Mouse (Mus musculus) limb, embryonic 13.5 days (tissue): ENCODE measurements around the gene Gja1. TPM values are rescaled to one million over a fixed set of nuclear protein-coding genes. Genes with fewer than 3 reads are reported as not detected.
A peak's percentile ranks its signal among the peaks of the same experiment; 100 is the strongest.
"Not testable (repeated sequence)": the region's sequence is repeated elsewhere in the genome, so short reads cannot be mapped to it uniquely, and the experiment has no call there.

Source experiments
- ATAC-seq: fragments of 200-750 bp; cut with Nextera tagmentation; 2 replicates; pipeline ENCODE4 v1.8.0; 2017; ENCODE audit warnings: low read depth, moderate number of reproducible peaks, moderate TSS enrichment; ENCODE audit not compliant: low FRiP score
- H3K27ac ChIP-seq: fragments of 300-500 bp; sonication (generic); 2 replicates; pipeline ENCODE4 v1.5.1; 2015; ENCODE audit warnings: inconsistent platforms, mild to moderate bottlenecking, moderate library complexity
- H3K27me3 ChIP-seq: fragments of 300-500 bp; sonication (generic); 2 replicates; pipeline ENCODE4 v1.6.1; 2015; ENCODE audit warnings: mild to moderate bottlenecking, inconsistent platforms
- H3K36me3 ChIP-seq: fragments of 300-500 bp; sonication (generic); 2 replicates; pipeline ENCODE4 v1.6.1; 2015; ENCODE audit warnings: inconsistent platforms, mild to moderate bottlenecking, moderate library complexity
- H3K4me1 ChIP-seq: fragments of 300-500 bp; sonication (generic); 2 replicates; pipeline ENCODE4 v1.6.1; 2015; ENCODE audit warnings: inconsistent platforms
- H3K4me2 ChIP-seq: fragments of 300-500 bp; sonication (generic); replicated peaks from 2 replicates; pipeline ENCODE4 v1.6.1; 2015; ENCODE audit warnings: inconsistent platforms, mild to moderate bottlenecking, moderate library complexity
- H3K4me3 ChIP-seq: fragments of 300-500 bp; sonication (generic); 2 replicates; pipeline ENCODE4 v1.5.1; 2015; ENCODE audit warnings: moderate library complexity, mild to moderate bottlenecking, inconsistent platforms
- H3K9ac ChIP-seq: fragments of 300-500 bp; sonication (generic); 2 replicates; pipeline ENCODE4 v1.6.1; 2015; ENCODE audit warnings: mild to moderate bottlenecking, inconsistent platforms
- H3K9me3 ChIP-seq: fragments of 300-500 bp; sonication (generic); 2 replicates; pipeline ENCODE4 v1.6.1; 2016; ENCODE audit warnings: inconsistent platforms
- WGBS: fragments of 180-500 bp; shearing (Covaris S2); methylation state at CpG from one replicate; pipeline ENCODE4 v1.1.7; 2015; 5-methylcytosine and 5-hydroxymethylcytosine counted together
- polyA plus RNA-seq: library from polyadenylated mRNA; unstranded; fragments of >200 nt; fragmentation: Nextera tagmentation; extraction: Ambion mirVana; gene quantifications from 2 replicates; pipeline ENCODE4 v1.2.1, GENCODE M21; 2015

Gja1 gene
- polyA plus RNA-seq, 1 experiment from 2014 or later: 241 TPM

DNA sequence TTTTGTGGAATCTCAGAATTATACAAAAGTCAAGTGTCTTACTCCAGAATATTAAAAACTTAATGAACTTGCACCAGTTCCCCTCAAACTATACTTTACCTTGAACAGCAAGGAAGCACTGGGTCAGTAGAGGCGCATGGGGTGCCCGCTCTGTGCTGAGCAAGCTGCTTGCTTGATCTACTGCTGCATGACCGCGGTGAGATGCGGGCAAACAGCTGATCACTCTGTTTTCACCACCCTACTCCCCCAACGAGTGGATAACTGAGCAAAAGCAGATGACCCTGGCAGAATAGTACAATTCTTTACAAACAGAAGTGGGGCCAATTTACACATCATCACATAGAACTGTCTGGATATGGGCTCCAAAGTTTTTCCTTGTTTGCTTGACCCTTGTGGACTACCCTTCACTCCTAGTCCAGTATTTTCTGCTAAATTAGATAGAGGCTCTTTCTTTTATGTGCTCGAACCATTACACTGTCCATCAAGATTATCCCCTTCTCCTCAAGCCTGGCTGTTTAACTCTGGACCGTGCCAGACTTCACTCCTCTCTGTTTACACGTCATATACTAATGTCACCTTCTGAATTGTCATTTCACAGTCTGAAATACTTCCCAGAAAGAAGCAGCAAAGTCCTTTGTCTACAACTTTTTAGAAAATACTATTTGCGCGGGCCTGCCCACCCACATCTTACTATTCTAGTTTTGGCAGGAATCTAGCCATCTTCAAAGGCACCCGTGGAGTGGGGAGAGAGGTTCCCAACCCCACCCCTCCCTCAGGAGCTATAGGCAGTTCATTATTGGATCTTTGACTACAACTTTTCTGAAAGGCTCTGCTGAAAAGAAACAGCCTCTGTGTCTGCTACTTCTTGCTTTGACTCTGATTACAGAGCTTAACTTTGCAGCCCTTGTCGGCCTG lies 8.3 kb downstream of the Gja1 start:
- Histone ChIP-seq H3K4me3 (no peak overlapping the region), H3K36me3 (peaks cover 55% of the 10 kb centered on the region), H3K9ac (no peak overlapping the region), H3K4me2 (no peak overlapping the region), H3K4me1 (peaks cover 19% of the 10 kb centered on the region), H3K9me3 (no peaks in the 10 kb centered on the region), H3K27me3 (no peaks in the 10 kb centered on the region), H3K27ac (no peak overlapping the region)
- no peak for ATAC-seq
- WGBS: 79% methylated on average over 13 of the region's 13 CpGs

- Histone ChIP-seq H3K27me3 (no peaks in the 10 kb centered on the region), H3K27ac (peak overlapping the region; percentile 48; the same call in 1 of the 2 replicates), H3K4me1 (0 out of 2 replicates have a peak, but pooled peaks cover 4% of the 10 kb centered on the region), H3K9ac (no peak overlapping the region), H3K4me3 (no peak overlapping the region), H3K9me3 (no peaks in the 10 kb centered on the region), H3K4me2 (no peak overlapping the region), H3K36me3 (peaks cover 33% of the 10 kb centered on the region)
- 21% methylated on average over 6 of the region's 6 CpGs for WGBS
- ATAC-seq: no peak
These were observed 16.1 kb downstream of the Gja1 start for GRCm38 (mm10) chr10:56393095-56393784.

DNA sequence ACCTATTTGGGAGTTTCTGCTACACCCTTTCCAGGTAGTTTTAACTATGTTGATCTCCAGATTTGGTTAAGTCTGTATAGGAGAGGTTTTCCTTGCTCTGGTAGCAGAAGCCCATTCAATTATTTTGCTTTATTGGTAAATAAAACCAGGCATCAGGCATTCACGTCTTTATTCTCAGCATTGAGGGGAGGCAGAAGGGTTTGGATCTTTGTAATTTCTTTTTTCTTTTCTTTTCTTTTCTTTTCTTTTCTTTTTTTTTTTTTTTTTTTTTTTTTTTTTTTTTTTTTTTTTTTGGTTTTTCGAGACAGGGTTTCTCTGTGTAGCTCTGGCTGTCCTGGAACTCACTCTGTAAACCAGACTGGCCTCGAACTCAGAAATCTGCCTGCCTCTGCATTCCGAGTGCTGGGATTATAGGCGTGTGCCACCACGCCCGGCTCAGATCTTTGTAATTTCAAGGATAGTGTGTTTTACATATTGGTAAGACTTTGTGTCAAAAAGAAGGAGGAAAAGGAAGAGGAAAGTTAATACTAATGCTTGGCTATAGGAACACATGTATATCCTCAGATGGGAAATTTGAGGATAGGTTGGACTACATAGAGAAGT lies 16.8 kb downstream of the Gja1 start:
- Histone ChIP-seq H3K36me3 (peaks cover 26% of the 10 kb centered on the region), H3K27ac (peak overlapping the region; percentile 48; the same call in 1 of the 2 replicates)
- ATAC-seq, H3K9ac ChIP-seq, H3K4me2 ChIP-seq, H3K27me3 ChIP-seq, H3K9me3 ChIP-seq, H3K4me1 ChIP-seq, H3K4me3 ChIP-seq: not testable (repeated sequence)
- WGBS: 86% methylated on average over 7 of the region's 7 CpGs

GRCm38 (mm10) chr10:56397875-56398274 lies 20.7 kb downstream of the Gja1 start:
- Histone ChIP-seq H3K27me3 (no peaks in the 10 kb centered on the region), H3K27ac (no peak overlapping the region), H3K9ac (no peak overlapping the region), H3K36me3 (no peaks in the 10 kb centered on the region), H3K9me3 (no peaks in the 10 kb centered on the region; the same call in 1 of the 2 replicates), H3K4me2 (no peak overlapping the region), H3K4me1 (0 out of 2 replicates have a peak, but pooled peaks cover 4% of the 10 kb centered on the region), H3K4me3 (no peak overlapping the region)
- ATAC-seq: no peak
- 68% methylated on average over 8 of the region's 8 CpGs for WGBS

GRCm38 (mm10) chr10:56398310-56398709 lies 21.2 kb downstream of the Gja1 start:
- Histone ChIP-seq H3K27me3 (no peaks in the 10 kb centered on the region), H3K9ac (no peak overlapping the region), H3K4me3 (no peak overlapping the region), H3K36me3 (no peaks in the 10 kb centered on the region), H3K4me2 (no peak overlapping the region), H3K27ac (no peak overlapping the region), H3K4me1 (0 out of 2 replicates have a peak, but pooled peaks cover 4% of the 10 kb centered on the region), H3K9me3 (no peaks in the 10 kb centered on the region; the same call in 1 of the 2 replicates)
- 95% methylated on average over 2 of the region's 2 CpGs for WGBS
- no peak for ATAC-seq

DNA sequence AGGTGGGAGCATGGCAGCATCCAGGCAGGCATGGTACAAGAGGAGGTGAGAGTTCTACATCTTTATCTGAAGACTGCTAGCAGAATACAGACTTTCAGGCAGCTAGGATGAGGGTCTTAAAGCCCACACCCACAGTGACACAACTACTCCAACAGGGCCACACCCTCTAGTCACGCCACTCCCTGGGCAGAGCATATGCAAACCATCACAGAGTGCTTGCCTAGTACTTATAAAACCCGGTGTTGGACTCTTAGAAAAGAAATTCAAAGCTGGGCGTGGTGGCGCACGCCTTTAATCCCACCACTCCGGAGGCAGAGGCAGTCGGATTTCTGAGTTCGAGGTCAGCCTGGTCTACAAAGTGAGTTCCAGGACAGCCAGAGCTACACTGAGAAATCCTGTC lies 24.3 kb downstream of the Gja1 start:
- not testable (repeated sequence) for H3K4me2 ChIP-seq, H3K36me3 ChIP-seq, ATAC-seq, H3K4me1 ChIP-seq, H3K27me3 ChIP-seq, H3K27ac ChIP-seq, H3K4me3 ChIP-seq, H3K9ac ChIP-seq, H3K9me3 ChIP-seq
- WGBS: 91% methylated on average over 8 of the region's 8 CpGs

- no peak for ATAC-seq
- H3K4me3 ChIP-seq: no peak overlapping the region
- no peaks in the 10 kb centered on the region for H3K4me1 ChIP-seq
- no peaks in the 10 kb centered on the region for H3K27me3 ChIP-seq
- H3K9ac ChIP-seq: no peak overlapping the region
- H3K9me3 ChIP-seq: no peaks in the 10 kb centered on the region; the same call in 1 of the 2 replicates
- no peaks in the 10 kb centered on the region for H3K36me3 ChIP-seq
- no peak overlapping the region for H3K4me2 ChIP-seq
- H3K27ac ChIP-seq: no peak overlapping the region
- 61% methylated on average over 9 of the region's 9 CpGs for WGBS
These were observed 28.8 kb downstream of the Gja1 start for GRCm38 (mm10) chr10:56405934-56406333.

GRCm38 (mm10) chr10:56406386-56407130 lies 29.4 kb downstream of the Gja1 start:
- Histone ChIP-seq H3K4me3 (no peak overlapping the region), H3K27ac (no peak overlapping the region), H3K9me3 (no peaks in the 10 kb centered on the region), H3K4me2 (no peak overlapping the region), H3K4me1 (no peaks in the 10 kb centered on the region), H3K9ac (no peak overlapping the region), H3K36me3 (no peaks in the 10 kb centered on the region), H3K27me3 (no peaks in the 10 kb centered on the region)
- WGBS: 89% methylated on average over 6 of the region's 6 CpGs
- no peak for ATAC-seq

DNA sequence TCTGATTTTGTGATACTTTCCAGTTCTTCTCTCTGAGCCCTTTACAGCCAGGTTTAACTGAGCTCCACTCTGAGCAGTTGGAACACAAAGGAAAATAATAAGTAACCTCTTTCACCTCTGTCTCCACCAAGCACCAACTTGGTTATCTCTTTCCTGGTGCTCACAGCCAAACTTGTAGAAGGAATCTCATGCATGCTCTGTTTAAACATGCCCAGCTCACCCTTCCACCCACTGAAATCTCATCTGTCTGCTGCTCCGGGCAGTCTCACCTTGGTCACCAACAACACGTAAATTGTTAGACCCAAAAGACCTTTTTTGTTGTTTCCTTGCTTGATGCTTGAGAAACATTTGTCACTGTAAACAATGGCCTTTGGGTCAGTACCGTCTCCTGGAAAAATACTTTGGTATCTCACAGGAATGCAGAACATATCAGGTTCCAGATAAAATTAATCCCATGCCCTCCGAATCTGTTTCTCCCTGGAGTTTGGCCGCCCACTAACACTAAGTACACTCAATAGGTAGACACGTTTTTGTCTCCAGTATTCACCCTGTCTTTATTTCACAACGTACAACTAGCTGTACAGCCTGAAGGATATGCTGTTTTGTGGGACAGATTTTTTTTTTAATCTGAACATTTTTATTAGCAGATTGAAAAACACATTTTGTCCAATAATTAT lies 38.9 kb downstream of the Gja1 start:
- Histone ChIP-seq H3K9me3 (no peaks in the 10 kb centered on the region), H3K4me1 (no peaks in the 10 kb centered on the region), H3K27me3 (no peaks in the 10 kb centered on the region), H3K4me2 (no peak overlapping the region), H3K9ac (no peak overlapping the region), H3K36me3 (no peaks in the 10 kb centered on the region), H3K4me3 (no peak overlapping the region), H3K27ac (no peak overlapping the region)
- no peak for ATAC-seq
- 63% methylated on average over 7 of the region's 7 CpGs for WGBS

DNA sequence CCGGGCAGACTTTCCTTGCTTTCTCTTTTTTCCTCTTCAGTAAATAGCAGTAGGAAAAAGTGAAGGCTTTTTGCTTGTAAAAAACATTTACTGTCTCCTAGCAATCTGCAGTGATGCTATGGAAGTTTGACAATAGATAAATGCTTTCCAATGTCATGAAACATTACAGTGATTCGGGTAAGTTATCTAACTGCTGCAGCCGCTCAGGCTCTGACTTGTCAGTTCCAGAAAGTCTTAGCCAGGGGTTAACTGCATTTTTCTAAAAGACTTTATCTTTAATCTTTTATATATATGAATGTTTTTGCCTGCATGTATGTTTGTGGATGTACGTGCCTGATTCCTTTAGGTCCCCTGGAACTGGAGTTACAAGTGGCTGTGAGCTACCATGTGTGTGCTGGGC lies 45.4 kb downstream of the Gja1 start:
- WGBS: 82% methylated on average over 4 of the region's 4 CpGs

More for the DNA sequence above, 45.4 kb downstream of the Gja1 start:
- H3K36me3 ChIP-seq: no peaks in the 10 kb centered on the region
- H3K9me3 ChIP-seq: no peaks in the 10 kb centered on the region
- H3K4me1 ChIP-seq: peaks cover 11% of the 10 kb centered on the region
- no peak overlapping the region for H3K4me2 ChIP-seq
- H3K9ac ChIP-seq: no peak overlapping the region
- H3K27me3 ChIP-seq: no peaks in the 10 kb centered on the region
- ATAC-seq: no peak
- no peak overlapping the region for H3K27ac ChIP-seq
- H3K4me3 ChIP-seq: no peak overlapping the region
